Mouse (Mus musculus) stomach, embryonic 16.5 days (tissue): ENCODE results near the gene Tlx3. TPM values are rescaled to one million over a fixed set of nuclear protein-coding genes. Genes with fewer than 3 reads are reported as not detected.
A peak's percentile ranks its signal among the peaks of the same experiment; 100 is the strongest.

Experiments used
- ATAC-seq: fragments of 200-750 bp; cut with Nextera tagmentation; 2 replicates; pipeline ENCODE4 v1.8.0; 2017; ENCODE audit warnings: moderate number of reproducible peaks, moderate TSS enrichment; ENCODE audit not compliant: insufficient read depth, low FRiP score
- H3K27ac ChIP-seq: fragments of 300-500 bp; sonication (generic); 2 replicates; pipeline ENCODE4 v1.5.1; 2014; ENCODE audit warnings: low read length
- H3K27me3 ChIP-seq: fragments of 300-500 bp; sonication (generic); 2 replicates; pipeline ENCODE4 v1.6.1; 2014; ENCODE audit warnings: low read length, control low read depth, mixed read lengths; ENCODE audit not compliant: control insufficient read depth, insufficient read depth
- H3K36me3 ChIP-seq: fragments of 300-500 bp; sonication (generic); 2 replicates; pipeline ENCODE4 v1.6.1; 2014; ENCODE audit warnings: low read length; ENCODE audit not compliant: control insufficient read depth, insufficient read depth
- H3K4me1 ChIP-seq: fragments of 300-500 bp; sonication (generic); 2 replicates; pipeline ENCODE4 v1.6.1; 2014; ENCODE audit warnings: low read length, control low read depth, mixed read lengths; ENCODE audit not compliant: control insufficient read depth, insufficient read depth
- H3K4me2 ChIP-seq: fragments of 300-500 bp; sonication (generic); 2 replicates; pipeline ENCODE4 v1.6.1; 2014; ENCODE audit warnings: low read depth, low read length, mixed read lengths
- H3K4me3 ChIP-seq: fragments of 300-500 bp; sonication (generic); replicated peaks from 2 replicates; pipeline ENCODE4 v1.5.1; 2014; ENCODE audit warnings: mild to moderate bottlenecking, low read length
- H3K9ac ChIP-seq: fragments of 300-500 bp; sonication (generic); 2 replicates; pipeline ENCODE4 v1.6.1; 2014; ENCODE audit warnings: low read length
- H3K9me3 ChIP-seq: fragments of 300-500 bp; sonication (generic); replicated peaks from 2 replicates; pipeline ENCODE4 v1.6.1; 2016; ENCODE audit warnings: low read length, control low read depth; ENCODE audit not compliant: control insufficient read depth
- WGBS: fragments of 180-500 bp; shearing (Covaris S2); extraction: QIAGEN DNeasy Blood & Tissue Kit; methylation state at CpG from one replicate; pipeline ENCODE4 v1.1.7; 2014; 5-methylcytosine and 5-hydroxymethylcytosine counted together
- polyA plus RNA-seq: library from polyadenylated mRNA; unstranded; fragments of >200 nt; fragmentation: Nextera tagmentation; extraction: Ambion mirVana; gene quantifications from 2 replicates; pipeline ENCODE4 v1.2.1, GENCODE M21; 2015

Tlx3 gene
- polyA plus RNA-seq, 1 experiment from 2014 or later: not detected

DNA sequence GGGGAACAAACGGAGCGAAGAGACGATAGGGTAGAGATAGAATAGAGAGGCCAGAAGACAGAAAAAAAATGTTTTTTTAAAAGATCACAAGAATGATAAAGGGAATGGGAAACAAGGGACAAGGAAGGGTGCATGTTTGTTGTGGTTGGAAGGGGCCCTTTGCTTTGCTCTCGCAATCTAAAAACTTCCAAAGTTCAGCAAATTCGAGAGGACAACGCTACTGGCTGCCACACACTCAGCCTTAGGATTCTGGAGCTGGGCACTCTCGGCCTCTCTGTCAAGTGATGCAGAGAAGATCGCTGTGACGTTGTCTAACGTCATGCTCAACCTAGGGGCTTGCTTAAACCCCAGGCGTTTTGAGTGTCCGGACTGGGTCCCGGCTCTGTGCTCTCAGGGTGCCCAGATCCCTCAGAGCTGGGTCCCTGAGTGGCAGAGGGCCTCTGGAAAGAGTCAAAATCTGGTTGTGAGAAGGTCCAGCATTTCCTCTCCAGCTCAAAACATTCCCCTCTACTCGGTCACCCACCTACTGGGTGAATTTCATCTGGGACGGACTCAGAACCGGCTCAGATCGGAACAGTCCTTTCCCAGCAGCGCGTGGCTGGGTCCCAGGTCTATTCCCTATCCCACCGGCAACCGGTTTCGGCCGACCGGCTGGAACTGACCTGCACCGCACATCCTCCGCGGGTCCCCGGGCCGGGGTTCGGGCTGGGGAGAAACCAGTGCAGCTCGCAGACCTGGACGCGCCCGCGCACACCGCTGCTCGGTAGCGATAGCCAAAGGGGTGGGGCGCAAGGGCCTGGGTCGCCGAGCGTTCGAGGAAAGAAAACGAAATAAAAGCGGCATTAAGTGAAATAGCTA is 3.3 kb downstream of the Tlx3 start:
- H3K9ac ChIP-seq: no peak overlapping the region
- no peaks in the 10 kb centered on the region for H3K36me3 ChIP-seq
- no peak overlapping the region for H3K27ac ChIP-seq
- peaks cover 25% of the 10 kb centered on the region for H3K4me1 ChIP-seq
- peak overlapping the region; percentile 27 for H3K4me3 ChIP-seq
- WGBS: 2% methylated on average over 45 of the region's 45 CpGs
- peak overlapping the region; percentile 46 for H3K4me2 ChIP-seq
- no peak for ATAC-seq
- H3K27me3 ChIP-seq: peaks cover 96% of the 10 kb centered on the region
- H3K9me3 ChIP-seq: peaks cover 9% of the 10 kb centered on the region; the same call in 1 of the 2 replicates

DNA sequence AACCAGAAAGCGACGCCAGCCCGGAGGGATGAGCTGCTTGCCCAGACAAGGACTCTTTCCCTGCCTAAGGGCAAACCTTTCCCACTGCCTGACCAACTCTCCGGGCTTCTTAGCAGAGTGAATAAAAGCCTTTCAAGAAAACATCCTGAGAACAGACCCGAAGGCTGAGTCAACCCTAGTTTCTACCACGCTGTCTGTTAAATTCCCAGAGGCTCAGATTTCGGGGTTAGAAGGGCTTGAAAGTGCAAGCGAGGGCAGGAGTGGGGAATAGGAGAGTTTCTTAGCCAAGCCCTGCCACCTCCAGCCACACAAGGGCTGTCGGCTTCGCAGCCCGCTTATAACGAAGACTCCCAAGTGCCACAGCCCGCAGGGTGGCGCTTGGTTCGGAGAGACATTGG is 4.3 kb downstream of the Tlx3 start:
- peaks cover 92% of the 10 kb centered on the region for H3K27me3 ChIP-seq
- ATAC-seq: no peak
- WGBS: 5% methylated on average over 15 of the region's 15 CpGs

DNA sequence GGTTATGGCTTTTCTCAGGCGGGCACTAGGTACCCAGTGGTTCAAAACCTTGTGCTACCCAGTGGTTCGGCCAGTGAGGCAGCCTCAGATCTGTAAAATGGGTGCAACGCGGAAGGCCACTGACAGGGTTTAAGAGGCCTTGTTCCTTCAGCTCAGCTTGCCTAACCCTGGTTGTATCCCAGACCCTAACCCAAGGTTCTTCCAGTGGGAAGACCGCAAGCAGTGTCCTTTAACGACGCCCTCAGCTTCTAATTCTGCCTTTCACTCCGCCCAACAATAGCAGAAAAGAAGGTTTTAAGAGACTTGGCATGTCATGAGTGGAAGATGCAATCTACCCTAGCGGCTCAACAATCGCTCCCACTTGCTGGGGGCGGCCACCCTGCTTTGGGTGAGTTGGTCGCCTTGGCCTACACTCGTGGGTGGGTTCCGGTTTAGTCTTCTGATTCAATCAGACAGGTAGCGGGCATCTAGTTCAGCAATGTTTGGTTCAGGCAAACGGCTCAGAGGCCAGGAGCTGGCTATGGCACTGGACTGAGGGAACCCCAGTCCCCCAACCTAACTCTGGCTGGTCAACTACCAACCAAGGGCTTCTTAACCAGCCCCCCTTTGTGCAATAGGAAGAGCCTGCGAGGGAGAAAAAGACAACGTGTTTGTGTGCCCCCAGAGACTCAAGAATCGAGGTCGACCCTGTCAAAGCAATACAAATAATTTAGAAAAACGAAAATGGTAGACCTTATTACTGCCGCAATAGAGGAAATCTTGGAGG is 4.9 kb downstream of the Tlx3 start:
- ATAC-seq: no peak
- Histone ChIP-seq H3K4me2 (no peak overlapping the region), H3K27ac (no peak overlapping the region), H3K9ac (no peak overlapping the region), H3K36me3 (no peaks in the 10 kb centered on the region), H3K27me3 (peaks cover 93% of the 10 kb centered on the region), H3K4me1 (peaks cover 20% of the 10 kb centered on the region), H3K4me3 (no peak overlapping the region), H3K9me3 (peaks cover 9% of the 10 kb centered on the region; the same call in 1 of the 2 replicates)
- 24% methylated on average over 22 of the region's 22 CpGs for WGBS

More for the DNA sequence above, 4.3 kb downstream of the Tlx3 start:
- H3K4me1 ChIP-seq: peaks cover 25% of the 10 kb centered on the region
- peaks cover 9% of the 10 kb centered on the region; the same call in 1 of the 2 replicates for H3K9me3 ChIP-seq
- no peak overlapping the region for H3K4me3 ChIP-seq
- no peak overlapping the region for H3K9ac ChIP-seq
- H3K4me2 ChIP-seq: no peak overlapping the region
- no peak overlapping the region for H3K27ac ChIP-seq
- no peaks in the 10 kb centered on the region for H3K36me3 ChIP-seq

DNA sequence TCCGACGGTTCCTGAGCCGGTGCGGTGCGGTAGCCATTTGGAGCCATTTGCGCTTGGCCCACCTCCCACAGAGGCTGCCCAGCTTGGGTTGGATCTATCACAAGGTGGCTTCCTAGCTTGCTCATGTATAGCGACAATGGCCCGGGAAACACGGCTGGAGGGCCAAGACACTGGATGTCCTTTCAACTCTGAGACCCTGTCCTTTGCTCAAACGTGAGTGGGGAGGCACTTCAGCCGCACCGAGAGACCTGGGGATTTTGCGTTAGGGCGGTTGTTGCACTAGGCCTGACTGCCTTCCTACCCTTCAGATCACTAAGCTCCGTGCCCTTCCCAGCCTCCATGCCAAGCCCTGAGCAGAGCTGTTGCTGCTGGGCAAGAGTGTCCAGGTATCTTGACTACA is 5.7 kb downstream of the Tlx3 start:
- Histone ChIP-seq H3K36me3 (no peaks in the 10 kb centered on the region), H3K27ac (no peak overlapping the region), H3K4me3 (no peak overlapping the region), H3K9me3 (peaks cover 9% of the 10 kb centered on the region; the same call in 1 of the 2 replicates), H3K9ac (no peak overlapping the region), H3K4me1 (peaks cover 12% of the 10 kb centered on the region), H3K27me3 (peaks cover 90% of the 10 kb centered on the region), H3K4me2 (no peak overlapping the region)
- 16% methylated on average over 15 of the region's 15 CpGs for WGBS
- no peak for ATAC-seq

DNA sequence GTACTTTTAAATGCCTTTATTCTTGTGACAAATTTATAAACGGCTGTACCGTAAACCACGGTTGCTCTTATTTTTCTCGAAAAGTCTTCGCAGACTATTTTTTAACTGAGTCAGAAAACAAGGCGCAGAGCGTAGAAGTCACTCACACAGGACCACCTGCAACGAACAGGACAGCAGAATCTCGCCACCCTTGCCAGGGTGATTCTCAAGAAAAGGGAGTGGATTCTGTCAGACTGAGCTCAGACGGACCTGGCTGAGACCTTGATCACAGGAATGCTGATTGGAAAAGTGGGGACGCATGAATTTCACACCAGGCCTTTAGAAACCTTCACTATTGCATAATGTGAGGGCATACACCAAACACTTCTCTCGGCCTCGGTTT is 6.3 kb downstream of the Tlx3 start:
- H3K4me1 ChIP-seq: peaks cover 12% of the 10 kb centered on the region
- H3K27ac ChIP-seq: no peak overlapping the region
- H3K4me2 ChIP-seq: no peak overlapping the region
- H3K9me3 ChIP-seq: peaks cover 9% of the 10 kb centered on the region; the same call in 1 of the 2 replicates
- ATAC-seq: no peak
- WGBS: 23% methylated on average over 13 of the region's 13 CpGs
- H3K9ac ChIP-seq: no peak overlapping the region
- H3K4me3 ChIP-seq: no peak overlapping the region
- peaks cover 85% of the 10 kb centered on the region for H3K27me3 ChIP-seq
- no peaks in the 10 kb centered on the region for H3K36me3 ChIP-seq

DNA sequence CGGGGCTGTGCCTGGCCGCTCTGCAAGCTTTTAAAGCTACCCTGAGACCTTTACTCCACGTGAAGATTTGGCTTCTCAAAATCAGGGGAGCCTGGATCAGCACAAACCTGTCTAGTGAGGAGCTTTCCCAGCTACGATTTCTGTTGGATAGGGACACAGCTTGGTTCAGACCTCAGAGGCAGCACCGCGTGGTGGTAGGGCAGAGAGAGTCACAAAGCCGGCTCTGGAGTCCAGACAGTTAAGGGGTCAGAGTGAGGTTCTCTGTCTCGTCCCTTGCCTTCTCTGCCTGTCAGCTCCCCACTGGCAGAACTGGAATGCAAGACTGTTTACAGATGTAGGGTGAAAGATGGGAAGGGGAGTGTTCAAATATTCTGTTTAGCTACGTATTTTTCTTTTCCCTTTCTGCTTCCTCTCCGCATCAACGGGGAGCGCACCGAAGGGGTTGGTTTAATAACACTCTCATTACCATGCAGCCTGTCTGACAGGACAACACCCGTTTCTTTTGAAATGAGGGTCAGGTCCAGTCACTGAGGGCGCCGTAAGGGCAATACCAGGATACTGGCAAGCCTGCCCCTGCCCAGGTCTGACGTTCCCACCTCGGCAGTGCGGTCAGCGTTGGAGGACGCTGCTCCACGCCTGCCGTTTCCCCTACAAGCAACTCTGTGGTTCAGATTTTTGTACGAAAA is 6.8 kb downstream of the Tlx3 start:
- Histone ChIP-seq H3K4me3 (no peak overlapping the region), H3K27ac (no peak overlapping the region), H3K9ac (no peak overlapping the region), H3K9me3 (peaks cover 9% of the 10 kb centered on the region; the same call in 1 of the 2 replicates), H3K27me3 (peaks cover 83% of the 10 kb centered on the region), H3K4me2 (no peak overlapping the region), H3K4me1 (peaks cover 12% of the 10 kb centered on the region), H3K36me3 (no peaks in the 10 kb centered on the region)
- WGBS: 9% methylated on average over 24 of the region's 24 CpGs
- no peak for ATAC-seq

DNA sequence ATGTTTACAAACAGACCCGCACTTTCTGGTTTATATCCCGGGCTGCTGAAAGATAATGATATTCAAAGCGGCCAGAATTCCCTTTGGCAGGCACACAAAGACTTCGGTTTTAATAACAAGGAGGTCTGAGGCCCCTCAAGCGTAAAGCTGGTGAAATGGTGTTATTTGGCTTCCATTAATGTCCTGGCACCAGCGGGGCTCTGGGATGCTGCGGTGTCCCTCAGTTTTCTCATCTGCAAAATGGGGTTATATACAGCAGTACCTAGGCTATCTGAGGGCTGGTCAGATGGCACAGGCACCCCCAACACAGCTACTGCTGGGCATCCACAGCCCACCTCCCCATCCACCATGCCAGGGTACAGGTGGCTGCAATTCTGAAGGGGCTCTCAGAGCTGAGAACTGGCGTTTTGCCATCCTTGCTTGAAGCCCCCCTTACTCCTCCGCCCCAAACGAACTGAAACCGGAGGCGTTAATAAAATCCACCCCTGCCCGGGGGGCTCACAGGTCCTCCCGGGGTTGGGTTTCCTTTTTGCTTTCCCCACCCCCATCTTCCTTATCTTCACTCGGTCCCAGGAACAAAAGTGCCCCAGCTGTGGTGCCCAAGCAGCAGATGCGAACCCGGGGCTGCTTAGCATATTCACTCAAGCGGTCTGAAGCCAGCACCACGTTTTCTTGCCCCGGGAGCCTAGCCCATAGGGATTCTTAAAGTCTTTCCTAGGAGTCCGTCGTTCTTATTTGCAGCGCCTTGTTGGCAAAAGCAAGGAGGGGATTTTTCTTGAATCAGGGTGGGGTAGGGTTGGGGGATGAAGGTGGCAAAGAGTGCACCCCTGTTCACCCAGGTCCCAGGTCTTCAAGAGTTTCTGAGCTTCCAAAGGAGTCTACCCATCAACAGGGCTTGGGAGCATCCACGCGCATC is 7.6 kb downstream of the Tlx3 start:
- peaks cover 9% of the 10 kb centered on the region; the same call in 1 of the 2 replicates for H3K9me3 ChIP-seq
- WGBS: 8% methylated on average over 25 of the region's 25 CpGs
- no peak overlapping the region for H3K4me3 ChIP-seq
- H3K36me3 ChIP-seq: no peaks in the 10 kb centered on the region
- H3K9ac ChIP-seq: no peak overlapping the region
- H3K27me3 ChIP-seq: peaks cover 80% of the 10 kb centered on the region
- H3K4me2 ChIP-seq: no peak overlapping the region
- ATAC-seq: no peak
- H3K4me1 ChIP-seq: peaks cover 8% of the 10 kb centered on the region
- H3K27ac ChIP-seq: no peak overlapping the region

DNA sequence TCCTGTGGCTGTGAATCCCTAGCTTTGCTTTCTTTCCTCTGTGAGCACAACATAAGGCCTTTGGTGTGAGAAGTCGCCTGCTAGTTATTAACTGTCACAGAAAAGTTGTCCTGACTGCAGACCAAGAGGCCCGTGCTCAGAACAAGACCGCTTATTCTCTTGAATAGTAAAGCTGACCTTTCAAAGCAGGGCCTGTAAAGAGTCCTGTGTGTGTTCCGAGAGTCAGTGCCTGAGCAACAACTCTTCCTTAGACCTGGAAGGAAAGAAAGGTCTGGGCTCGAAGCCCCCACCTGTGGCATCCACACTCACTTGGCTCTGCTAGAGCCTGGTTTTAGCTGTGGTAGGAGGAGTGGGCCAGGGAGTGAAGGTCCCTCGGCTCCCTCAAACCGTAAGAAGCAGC is 8.3 kb downstream of the Tlx3 start:
- 43% methylated on average over 7 of the region's 7 CpGs for WGBS
- Histone ChIP-seq H3K27me3 (peaks cover 75% of the 10 kb centered on the region), H3K9ac (no peak overlapping the region), H3K4me1 (0 out of 2 replicates have a peak, but pooled peaks cover under 1% of the 10 kb centered on the region), H3K27ac (no peak overlapping the region), H3K9me3 (peaks cover 9% of the 10 kb centered on the region; the same call in 1 of the 2 replicates), H3K4me3 (no peak overlapping the region), H3K4me2 (no peak overlapping the region), H3K36me3 (no peaks in the 10 kb centered on the region)
- ATAC-seq: no peak
